Mouse (Mus musculus): Measurements from ENCODE around the gene Rbm4.

Gene Rbm4

DNA sequence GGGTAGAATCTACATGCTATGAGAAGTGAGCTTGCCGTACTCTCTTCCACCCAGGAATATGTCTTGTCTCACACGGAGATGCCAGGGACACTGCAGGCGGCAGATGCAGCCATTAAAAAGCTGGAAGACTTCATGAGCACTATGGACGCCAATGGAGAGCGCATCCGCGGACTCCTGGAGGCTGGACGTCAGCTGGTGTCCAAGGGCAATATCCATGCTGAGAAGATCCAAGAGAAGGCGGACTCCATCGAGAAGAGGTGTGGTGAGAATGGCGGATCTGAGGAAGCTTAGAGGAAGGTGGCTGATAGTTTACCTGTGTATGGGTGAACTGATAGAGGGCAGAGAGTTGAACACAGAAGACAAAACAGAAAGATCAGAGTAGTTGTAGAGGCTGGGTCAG, 54.6 kb downstream of the Rbm4 start:
- DNase-seq, result no peak

DNA sequence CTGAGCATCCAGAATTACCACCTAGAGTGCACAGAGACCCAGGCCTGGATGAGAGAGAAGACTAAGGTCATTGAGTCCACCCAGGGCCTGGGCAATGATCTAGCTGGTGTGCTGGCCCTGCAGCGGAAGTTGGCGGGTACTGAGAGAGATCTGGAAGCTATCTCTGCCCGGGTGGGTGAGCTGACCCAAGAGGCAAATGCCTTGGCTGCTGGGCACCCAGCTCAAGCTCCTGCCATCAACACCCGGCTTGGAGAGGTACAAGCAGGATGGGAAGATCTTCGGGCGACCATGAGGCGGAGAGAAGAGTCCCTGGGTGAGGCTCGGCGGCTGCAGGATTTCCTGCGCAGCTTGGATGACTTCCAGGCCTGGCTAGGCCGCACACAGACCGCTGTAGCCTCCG, 55.8 kb downstream of the Rbm4 start:
- no peak for DNase-seq

All from spleen, adult 18-20 months (tissue).